Mouse (Mus musculus) retina, embryonic 14.5 days (tissue): ENCODE data around the gene Cables2.

ENCODE experiments used
- DNase-seq: peaks from one replicate; pipeline ENCODE4 v3.0.0-alpha.2; 2015; ENCODE audit warnings: low spot score

Gene Cables2

GRCm38 (mm10) chr2:180255701-180256100, 17.6 kb downstream of the Cables2 start:
- DNase-seq = no peak

GRCm38 (mm10) chr2:180254436-180255209, 18.7 kb downstream of the Cables2 start:
- DNase-seq = no peak

- DNase-seq = no peak
Observed at GRCm38 (mm10) chr2:180251838-180252237, 21.5 kb downstream of the Cables2 start.

- peak; percentile 90 for DNase-seq
Observed at GRCm38 (mm10) chr2:180250930-180251611, 22.2 kb downstream of the Cables2 start.

- DNase-seq = no peak
Observed at GRCm38 (mm10) chr2:180248947-180249660, 24.2 kb downstream of the Cables2 start.

GRCm38 (mm10) chr2:180247916-180248315, 25.4 kb downstream of the Cables2 start:
- no peak for DNase-seq

- DNase-seq = no peak
Observed at GRCm38 (mm10) chr2:180243108-180243507, 30.2 kb downstream of the Cables2 start.

GRCm38 (mm10) chr2:180238591-180238990, 34.7 kb downstream of the Cables2 start:
- DNase-seq = no peak

- no peak for DNase-seq
Observed at GRCm38 (mm10) chr2:180237601-180238345, 35.5 kb downstream of the Cables2 start.

GRCm38 (mm10) chr2:180236930-180237329, 36.4 kb downstream of the Cables2 start:
- no peak for DNase-seq

GRCm38 (mm10) chr2:180236500-180236899, 36.8 kb downstream of the Cables2 start:
- DNase-seq = no peak

GRCm38 (mm10) chr2:180235788-180236187, 37.5 kb downstream of the Cables2 start:
- no peak for DNase-seq

GRCm38 (mm10) chr2:180234980-180235379, 38.3 kb downstream of the Cables2 start:
- DNase-seq = no peak

GRCm38 (mm10) chr2:180234353-180234752, 38.9 kb downstream of the Cables2 start:
- no peak for DNase-seq

- DNase-seq = no peak
Observed at GRCm38 (mm10) chr2:180233101-180233904, 40.0 kb downstream of the Cables2 start.

GRCm38 (mm10) chr2:180230482-180230881, 42.8 kb downstream of the Cables2 start:
- no peak for DNase-seq

- DNase-seq = no peak
Observed at GRCm38 (mm10) chr2:180229129-180229528, 44.2 kb downstream of the Cables2 start.

GRCm38 (mm10) chr2:180228592-180228991, 44.7 kb downstream of the Cables2 start:
- no peak for DNase-seq

GRCm38 (mm10) chr2:180228060-180228458, 45.2 kb downstream of the Cables2 start:
- DNase-seq = no peak

- DNase-seq = peak; percentile 82
Observed at GRCm38 (mm10) chr2:180227262-180228059, 45.8 kb downstream of the Cables2 start.
